Mouse (Mus musculus) layer of hippocampus, postnatal 36 days (tissue): ENCODE measurements at regions not wholly inside any gene's neighbourhood (a gene's known extent, or its start where the extent isn't known, plus 50 kb on each side); places are given as distances from the start of the nearest gene placed in this dataset.

Experiments used
- DNase-seq, 2 experiments: peaks; one replicate each; pipeline ENCODE4 v3.0.0; 2022

DNA sequence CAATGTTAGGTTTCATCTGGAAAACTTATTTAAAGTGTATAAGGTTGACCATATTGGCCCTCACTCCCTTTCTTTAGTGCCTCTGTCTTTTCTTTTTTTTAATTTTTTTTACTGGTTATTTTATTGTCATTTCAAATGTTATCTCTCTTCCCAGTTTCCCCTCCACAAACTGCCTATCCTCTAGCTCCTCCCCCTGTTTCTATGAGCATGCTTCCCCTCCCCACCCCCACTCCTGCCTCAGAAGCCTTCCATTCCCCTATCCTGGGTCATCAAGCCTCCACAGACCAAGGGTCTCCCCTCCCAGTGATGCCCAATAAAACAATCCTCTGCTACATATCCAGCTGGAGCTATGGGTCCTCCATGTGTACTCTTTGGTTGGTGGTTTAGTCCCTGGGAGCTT lies 2134.9 kb upstream of the Lrrc6 start:
- DNase-seq = no peak

DNA sequence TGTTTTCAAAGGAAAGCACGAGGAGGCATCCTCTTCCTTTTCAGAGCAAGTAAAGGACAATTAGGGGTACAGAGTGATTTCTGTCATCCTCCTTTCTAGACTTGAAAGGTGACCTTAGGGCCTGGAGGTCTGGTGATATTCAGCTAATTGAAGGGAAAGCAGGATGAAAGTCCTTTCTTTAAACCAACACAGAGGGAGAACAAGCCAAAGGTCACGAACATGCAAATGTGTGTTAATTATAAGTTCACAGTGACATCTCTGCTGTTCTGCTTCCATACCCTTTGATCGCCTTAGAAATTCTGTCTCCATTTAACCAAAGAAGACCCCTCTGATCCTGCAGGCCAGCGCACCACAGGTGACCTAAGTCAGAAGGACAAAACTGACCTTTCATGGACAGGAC lies 2126.3 kb upstream of the Lrrc6 start:
- no peak for DNase-seq

DNA sequence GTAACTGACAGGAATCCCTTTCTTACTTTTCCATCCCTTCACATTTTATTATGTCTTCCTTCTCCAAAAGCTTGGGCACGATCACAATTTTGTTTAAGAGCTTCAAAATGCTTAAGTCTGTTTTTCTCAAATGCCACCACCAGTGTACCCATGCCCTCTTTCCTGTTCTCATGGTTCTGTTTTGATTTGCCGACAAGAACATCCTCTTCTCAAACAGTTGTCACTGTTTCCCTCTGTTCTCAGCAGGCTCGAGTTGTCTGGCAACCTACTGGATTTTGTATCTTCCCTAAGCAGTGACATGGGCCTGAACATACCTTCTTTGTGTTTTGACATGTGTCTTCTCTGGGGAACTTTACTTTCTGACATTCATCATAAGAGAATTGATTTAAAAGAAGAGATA lies 2124.1 kb upstream of the Lrrc6 start:
- peak in 1 of 2 experiments; percentile 15 for DNase-seq

DNA sequence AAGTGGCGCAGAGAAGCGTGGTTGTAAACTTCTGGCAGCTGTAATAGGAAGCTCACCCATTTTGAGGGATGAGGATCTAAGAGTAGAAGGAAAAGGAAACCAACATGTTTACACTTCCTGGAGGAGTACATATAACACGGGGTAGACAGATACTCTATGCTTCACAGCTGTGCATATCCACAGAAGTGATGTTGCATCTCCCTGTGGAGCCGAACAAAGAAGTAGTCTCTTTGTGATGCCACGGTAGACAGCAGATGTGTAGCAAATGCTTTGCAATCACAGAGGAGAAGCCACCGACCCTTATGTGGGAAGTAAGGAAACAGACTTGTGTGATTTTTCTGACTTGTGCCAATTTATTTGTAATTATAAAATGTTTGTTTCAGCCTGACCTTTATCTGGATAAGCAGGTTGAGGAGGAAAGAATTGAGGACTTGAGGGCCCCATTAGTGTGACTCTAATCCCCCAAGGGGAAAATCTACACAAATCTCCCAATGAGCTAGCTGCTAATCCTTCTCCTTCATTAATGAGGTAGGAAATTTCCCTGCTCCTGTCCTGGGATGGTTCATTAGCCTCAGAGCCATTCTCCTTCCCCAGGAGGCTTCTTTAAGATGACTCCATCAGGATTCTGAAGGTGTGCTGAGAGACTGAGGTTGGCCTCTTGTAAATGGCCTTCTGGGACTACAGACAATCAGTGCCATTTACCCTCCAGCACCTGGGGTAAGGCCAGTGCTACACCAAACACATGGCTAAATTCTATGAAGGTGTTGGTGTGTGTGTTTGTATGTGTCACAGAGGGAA lies 2119.9 kb upstream of the Lrrc6 start:
- DNase-seq = no peak

DNA sequence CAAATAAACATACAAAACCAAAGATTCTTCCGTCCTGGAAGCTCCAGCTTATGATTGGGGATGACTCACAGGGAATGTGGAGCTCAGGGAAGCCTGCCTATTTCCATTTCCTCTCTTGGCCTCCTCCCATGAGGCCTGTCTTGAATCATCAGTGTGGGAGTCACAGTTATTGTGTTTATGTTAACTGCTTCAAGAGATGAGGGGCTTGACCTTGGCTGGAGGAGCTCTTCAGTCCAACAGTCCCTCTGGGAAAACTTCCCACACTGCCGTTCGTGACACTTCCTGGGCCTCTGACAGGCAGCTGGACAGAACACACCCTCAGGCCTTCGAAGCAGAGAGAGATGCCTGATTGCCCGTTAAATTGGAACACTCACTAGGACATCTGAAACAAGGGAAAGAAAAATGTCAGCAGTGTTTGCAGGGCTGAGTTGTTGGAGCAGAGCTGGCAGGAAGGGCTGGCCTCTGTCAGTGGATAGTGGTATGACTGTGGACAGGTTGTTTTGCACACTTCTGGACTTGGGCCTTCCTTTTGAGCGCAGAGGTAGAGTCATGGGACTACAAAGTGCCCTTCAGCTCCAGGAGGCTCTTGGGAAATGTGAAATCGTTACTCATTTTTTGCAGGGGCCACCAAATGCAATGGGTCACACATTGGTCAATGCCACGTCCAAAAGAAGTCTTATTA lies 2105.5 kb upstream of the Lrrc6 start:
- peak; percentile 8 to 9 for DNase-seq

DNA sequence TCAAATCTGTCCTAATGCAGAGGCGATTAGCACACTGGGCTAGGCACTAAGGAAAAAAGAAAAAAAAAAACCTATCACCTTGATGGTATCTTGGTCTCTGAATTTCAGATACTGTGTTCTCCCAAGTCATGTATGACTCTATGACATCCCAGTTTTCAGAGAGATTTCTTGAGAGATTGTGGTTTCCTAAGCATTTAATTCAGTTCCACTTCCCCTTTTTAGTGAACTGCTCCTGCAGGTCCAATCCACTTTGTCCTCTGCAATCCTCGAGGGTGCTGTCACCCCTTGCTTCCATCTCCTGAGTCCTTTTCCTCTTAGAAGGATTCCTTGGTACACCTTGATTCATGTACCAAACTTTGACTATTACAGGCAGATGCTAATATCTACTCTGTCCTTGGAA lies 2104.8 kb upstream of the Lrrc6 start:
- DNase-seq = no peak

DNA sequence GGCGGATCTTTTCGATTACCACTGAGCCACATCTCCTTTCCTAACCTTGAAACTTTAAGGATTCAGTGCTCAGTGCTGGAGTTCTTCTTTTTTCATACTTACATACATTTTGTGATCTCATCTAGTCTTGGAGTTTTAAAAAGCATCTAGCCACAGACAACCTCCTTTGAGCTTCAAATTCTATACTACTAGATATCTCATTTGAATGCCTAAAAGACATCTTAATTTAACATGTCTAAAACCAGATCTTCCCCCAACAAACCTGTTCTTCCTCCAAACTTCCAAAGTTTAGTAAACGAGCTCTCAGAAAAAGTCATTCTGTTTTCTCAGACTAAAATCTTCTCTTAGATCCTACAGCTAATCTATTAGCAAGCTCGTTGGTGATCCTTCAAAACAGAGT lies 2081.5 kb upstream of the Lrrc6 start:
- DNase-seq = no peak

DNA sequence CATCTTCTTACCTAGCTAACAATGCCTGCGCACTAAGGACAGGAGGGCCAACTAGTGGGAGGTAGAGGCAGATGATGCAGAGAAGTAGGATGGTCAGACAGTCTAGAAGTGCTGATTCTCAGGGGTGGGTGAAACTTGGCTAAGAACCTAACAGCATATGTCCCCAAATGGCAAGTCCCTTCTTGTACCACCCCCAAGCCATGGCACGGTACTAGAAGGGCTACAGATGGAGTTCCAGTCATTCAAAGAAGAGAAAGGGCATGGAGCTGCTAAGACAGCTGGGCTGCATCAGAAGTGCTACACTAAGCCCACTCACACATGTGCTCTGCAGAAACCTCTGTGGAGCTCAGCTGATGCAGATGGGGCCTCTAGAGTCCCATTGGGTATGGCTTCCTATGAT lies 2078.8 kb upstream of the Lrrc6 start:
- peak; percentile 8 to 25 for DNase-seq

DNA sequence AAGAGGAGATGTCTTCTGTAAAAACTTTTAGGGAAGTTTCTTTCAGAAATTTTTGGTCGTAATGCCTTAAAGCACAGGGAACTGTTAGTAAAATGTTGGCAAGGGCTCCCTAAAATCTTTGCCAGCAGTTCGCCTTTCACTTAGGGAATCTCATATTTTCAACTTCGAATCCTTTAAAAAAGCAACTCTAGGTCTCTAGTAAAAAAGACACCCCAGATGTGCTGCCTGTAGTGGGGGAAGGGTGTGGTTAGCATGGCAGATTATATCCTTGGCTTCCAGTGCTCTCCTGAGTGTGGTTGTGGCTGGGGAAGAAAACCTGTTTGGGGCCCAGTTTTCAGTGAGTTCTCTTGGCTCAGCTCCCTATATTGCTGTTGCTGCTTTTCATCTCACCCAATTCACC lies 2059.9 kb upstream of the Lrrc6 start:
- DNase-seq = no peak

DNA sequence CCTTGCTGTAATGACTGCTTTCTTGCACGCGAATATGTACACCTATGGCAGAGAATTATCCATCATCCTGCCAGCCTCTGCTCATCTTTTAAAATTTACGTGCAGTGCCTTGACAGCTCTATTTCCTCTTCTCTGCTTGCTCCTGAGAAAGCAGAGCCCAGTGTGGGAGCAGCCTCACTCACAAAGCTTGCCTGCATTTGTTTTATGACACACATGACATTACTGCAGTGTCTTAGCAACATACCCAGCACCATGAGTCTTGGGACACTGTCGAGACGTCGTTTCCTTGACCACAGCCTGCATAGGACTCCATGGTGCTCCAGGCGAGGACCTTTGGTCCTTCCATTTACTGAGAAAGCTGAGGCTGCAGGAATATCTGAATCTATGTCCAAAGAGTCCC lies 2055.4 kb upstream of the Lrrc6 start:
- no peak for DNase-seq

DNA sequence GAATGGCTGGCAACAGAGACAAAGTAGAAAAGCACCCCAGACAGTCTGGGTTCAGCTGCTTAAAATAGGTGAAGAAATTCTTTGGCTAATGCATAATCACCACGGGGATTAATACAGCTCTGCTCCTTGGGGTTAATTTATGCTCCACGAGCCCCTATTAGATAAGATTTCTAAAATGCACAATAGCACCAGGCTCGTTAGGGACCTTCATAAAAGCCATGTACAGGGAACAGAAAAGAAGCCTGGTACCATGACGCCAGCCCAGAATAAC lies 2035.3 kb upstream of the Lrrc6 start:
- DNase-seq = no peak

DNA sequence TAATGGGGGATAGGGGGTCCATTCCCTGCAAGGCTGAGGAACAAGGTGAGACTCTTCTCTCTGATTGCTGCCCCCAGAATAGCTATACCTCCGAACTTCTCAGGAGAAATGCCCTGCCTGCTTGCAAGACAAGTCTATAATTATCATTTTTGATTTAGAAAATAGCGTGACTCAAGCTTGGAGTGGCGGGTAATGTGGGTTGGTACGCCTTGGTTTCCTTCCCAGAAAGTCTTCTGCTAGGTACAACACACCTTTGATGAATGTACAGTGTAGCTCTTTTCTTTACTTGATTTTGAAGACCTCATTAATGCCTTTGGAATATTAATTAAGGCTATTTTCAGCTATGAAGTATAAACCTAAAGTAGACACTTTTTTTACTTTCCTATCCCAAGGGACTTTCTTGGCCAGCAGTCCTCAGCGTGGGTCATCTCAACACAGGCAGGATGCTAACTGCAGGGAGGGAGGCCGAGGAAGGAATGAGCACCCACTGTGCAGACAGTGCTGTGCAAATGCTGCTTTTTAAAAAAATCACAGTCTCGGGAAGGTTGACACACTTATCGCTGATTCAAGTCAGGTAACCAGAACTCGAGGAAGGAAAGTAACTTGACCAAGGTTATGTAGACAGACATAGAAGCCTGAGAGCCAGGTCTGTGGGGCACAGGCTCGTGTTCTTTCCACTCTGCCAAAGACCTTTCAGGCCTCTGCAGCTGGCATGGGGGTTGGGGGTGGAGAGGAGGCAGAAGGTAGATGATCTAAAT lies 2034.8 kb upstream of the Lrrc6 start:
- no peak for DNase-seq

DNA sequence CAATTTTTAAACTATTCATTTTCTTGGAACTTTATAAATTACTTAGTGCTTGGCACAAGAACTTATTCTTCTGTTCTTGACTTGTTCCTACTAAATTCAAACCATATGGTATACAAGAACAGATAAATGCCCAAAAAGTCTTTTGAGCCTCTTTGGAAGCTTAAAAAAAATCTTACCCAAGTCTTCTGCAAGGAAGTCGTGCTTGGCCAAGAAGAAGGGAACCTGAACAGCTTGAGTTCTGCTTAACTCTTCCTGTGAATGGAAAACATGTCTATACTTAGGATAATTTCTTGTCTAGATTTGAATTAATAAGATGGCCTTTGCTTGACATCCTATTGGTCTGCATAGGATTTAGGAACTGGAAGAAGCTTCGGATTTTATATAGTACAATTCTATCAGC lies 2020.0 kb upstream of the Lrrc6 start:
- DNase-seq = no peak

DNA sequence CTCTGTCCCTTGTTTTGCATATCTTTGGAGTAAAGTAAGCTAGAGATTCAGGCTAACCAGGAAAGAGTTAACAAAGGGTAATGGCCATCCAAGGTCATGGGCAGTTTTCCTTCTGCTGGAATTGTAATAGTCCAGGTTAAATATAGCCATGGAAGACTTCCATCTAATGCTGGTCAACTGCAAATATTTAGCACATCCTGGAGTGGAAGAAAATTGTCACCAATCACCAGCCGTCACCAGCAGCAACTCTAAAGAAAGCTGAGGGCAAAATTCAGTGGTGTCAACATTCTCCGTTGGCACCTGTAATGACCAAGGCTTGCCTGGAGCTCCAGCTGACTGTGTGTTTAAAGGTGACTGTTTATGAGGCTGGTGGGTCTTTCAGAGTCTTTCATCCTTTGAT lies 2011.7 kb upstream of the Lrrc6 start:
- DNase-seq = no peak

DNA sequence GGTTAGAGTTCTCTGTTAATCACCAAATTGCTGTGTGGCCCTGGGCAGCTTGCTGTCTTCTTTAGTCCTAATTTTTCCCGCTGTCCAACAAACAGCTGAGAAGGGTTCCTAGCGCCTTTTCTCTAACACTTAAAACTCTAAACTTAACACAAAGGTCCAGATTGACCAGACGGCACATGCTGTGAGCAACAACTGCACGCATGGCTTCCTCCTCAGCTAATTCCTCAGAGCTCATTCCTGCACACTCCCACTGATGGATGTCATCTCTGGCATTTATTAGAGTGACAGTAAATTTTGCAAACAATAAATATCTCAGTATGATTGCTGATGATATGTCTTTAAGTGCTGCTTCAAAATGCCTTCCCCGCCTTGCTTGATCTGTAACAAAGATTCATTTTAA lies 2007.5 kb upstream of the Lrrc6 start:
- DNase-seq = no peak

DNA sequence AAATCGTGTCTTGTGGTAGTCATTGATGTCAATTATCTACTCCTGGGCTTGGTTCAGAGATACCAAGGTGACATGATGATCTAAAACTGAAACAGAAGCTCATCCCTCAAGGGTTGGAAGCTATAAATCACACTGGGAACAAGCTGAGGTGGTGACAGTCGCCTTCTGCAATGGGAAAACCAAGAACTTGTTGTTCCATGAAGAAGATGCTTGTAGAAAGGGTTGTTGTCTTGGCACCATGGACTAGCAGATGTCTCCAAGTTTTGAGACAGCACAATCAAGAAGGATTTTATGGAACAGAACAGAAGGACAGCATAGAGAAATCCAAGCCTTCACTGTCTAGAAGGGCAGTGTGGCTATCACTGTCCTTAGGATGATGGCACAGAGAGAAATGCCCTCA lies 2005.4 kb upstream of the Lrrc6 start:
- DNase-seq = no peak

DNA sequence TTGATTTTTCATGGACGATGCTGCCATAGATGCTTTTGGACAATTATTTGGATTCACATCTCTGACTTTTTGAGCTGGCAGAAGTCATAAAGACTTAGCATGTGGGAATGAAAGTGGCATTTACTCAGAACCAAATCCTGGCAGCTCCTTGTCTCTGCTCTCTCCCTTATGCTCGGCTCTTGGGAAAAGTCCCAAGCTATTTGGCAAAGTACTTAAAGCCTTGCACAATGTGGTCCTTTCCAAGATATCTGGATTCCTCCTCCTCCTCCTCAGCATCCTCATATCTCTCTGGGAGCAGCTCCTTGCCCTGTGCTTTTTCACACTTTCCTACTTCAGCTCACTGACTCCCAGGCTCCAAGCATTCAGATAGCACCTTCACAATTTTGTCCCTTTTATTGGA lies 1995.7 kb upstream of the Lrrc6 start:
- no peak for DNase-seq

DNA sequence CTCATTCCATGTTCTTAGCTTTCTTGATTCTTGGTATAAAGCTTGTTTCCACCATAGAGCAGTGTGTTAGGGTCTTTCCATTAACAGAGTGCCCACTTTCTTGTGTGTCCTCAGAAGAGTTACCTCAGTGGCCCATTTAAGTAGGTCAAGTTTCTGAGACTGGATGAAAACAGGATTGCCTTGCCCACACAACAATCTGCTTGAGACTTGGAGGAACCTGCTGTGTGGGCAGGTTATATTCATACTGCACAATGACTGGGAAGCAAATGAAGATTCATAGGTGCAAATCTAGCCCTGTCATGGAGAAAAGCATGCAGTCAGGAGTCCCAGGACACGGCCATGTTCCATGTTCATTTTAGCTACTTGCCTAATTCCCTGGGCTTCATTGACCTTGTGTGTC lies 1984.1 kb upstream of the Lrrc6 start:
- no peak for DNase-seq

DNA sequence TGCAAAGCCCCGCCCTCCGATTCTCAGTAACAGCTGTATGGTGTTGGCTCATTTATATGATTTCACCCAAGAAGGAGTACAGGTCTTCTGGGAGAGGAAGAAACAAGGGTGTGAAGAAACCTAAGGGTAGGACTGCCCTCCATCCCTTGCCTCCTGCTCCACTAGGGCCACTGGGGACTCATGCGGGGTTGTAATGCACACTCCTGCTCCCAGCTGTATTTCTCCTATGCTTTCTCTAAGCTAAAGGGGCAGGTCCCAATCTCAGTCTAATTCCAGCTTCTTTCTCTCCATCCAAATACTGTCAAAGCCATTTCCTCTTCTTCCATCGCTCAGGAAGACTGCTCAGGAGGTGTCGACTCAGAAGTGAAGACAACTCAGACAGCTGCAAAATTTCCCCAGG lies 1977.0 kb upstream of the Lrrc6 start:
- DNase-seq = no peak

DNA sequence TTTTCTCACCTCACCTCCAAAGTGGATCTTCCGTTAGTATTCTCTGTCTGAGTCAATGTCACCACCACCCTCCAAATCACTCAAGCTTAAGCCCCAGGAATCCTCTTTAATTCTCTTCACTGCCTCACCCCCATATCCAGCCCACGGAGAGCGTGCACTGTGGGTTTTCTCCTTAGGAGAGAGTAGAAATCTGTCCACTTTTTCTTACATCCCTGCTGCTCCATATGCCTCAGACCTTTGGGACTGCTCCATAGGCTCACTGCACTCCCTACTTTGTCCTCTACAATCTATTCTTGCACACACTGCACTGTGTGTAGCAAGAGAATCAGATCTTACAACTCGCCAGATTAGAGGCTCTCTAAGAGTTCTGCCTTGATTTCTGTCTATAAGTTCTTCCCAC lies 1971.2 kb upstream of the Lrrc6 start:
- no peak for DNase-seq

DNA sequence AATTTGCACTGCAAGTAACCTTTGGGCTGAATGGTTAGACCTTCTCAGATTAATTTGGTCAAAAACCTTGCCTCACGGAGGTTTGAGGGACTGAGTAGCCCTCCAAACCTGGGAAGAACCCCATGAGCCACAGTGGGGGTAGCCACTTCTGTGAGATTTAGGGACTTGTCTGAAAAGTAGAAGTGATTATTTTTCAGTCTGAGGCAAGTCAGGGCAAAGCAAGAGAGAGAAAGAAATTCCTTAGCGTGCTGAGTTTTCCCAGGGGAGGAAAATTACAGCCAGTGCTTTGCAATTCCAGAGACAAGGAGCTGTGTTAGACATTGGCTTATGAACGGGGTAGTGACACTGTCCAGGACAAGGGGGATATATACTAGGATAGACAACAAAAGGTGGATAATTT lies 1962.1 kb upstream of the Lrrc6 start:
- no peak for DNase-seq

DNA sequence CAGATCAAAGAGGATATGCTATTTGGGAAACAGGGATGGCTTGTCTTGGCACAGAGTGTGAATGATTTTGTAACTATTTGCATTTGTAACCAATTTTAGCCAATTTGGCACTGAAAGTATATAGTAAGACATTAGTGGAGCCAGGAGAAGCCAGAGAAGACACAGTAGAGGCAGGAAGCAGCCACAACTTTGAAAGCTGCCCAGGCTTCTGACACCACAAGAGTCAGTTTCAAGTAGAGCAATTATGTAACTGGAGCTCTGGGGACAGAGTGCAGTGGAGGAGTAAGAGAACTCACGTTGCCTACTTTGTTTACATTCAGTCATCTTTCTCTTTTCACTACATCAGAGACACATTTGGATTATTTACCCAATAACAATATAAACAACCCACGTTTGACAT lies 1956.5 kb upstream of the Lrrc6 start:
- DNase-seq = no peak

DNA sequence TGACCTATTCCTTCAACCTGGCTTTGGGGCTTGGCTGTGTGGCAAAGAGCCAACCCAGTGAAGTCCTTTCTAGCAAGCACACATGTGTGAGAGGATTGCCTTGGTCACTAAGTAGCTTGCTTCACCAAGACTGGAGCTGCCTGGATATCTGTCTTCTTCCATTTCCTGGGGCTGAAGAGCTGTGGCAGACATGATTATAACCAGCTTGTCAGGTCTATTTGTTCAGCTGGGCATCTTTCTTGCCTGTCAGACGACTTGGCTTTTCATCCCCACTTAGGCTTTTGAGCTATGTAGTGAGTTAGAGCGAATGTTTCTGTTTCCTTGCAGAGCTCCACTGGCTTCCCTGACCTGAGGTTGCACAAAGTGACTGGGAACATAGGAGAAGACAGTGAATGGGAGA lies 1951.3 kb upstream of the Lrrc6 start:
- DNase-seq = no peak

DNA sequence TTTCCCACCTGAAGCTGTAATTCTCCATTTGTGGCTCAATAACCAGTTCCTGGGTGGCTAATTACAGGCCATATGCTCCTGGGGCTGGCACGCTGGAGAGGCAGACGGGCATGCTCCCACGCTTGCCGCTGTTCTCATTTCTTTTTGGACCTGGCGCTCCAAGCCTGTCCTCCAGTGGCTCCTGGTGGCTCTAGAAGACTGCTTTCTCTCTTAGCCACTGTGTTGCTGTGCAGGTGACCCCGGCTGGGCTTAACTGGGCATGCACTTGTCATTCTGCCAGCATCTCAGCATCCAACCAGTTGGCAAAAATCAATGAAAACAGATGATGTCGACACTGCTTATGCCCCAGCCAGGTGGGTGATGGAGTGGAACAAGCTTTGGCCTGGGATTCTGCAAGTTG lies 1944.6 kb upstream of the Lrrc6 start:
- peak; percentile 77 for DNase-seq
